Mouse (Mus musculus) cerebellum, adult 2 months (tissue): ENCODE data around the gene Klhl25.

ENCODE experiments used
- CTCF ChIP-seq: fragments of 200-500 bp; IDR thresholded peaks from 2 replicates; pipeline ENCODE4 v1.5.1; 2011; ENCODE audit warnings: low read depth, mild to moderate bottlenecking, control low read depth, low read length, moderate library complexity, borderline replicate concordance; ENCODE audit not compliant: insufficient read depth
- POLR2A ChIP-seq: fragments of 200-500 bp; IDR thresholded peaks from 2 replicates; pipeline ENCODE4 v1.6.1; 2011; ENCODE audit warnings: low read length, control low read depth, borderline replicate concordance; ENCODE audit not compliant: insufficient read depth

GRCm38 (mm10) chr7:75823071-75823470, 25.0 kb upstream of the Klhl25 start:
- TF ChIP-seq CTCF (no peak), POLR2A (no peak)
